Mouse (Mus musculus): ENCODE measurements at regions not wholly inside any gene's neighbourhood (a gene's known extent, or its start where the extent isn't known, plus 50 kb on each side); places are given as distances from the start of the nearest gene placed in this dataset.

GRCm38 (mm10) chr10:96372616-96373346, 236.4 kb downstream of the Gm5426 start:
- no peak for DNase-seq (ENCODE audit: low read depth, low spot score)

GRCm38 (mm10) chr10:96373481-96373880, 237.1 kb downstream of the Gm5426 start:
- no peak for DNase-seq (ENCODE audit: low read depth, low spot score)

- DNase-seq (ENCODE audit: low read depth, low spot score), result no peak
Observed at GRCm38 (mm10) chr10:96374293-96375069, 238.1 kb downstream of the Gm5426 start.

- no peak for DNase-seq (ENCODE audit: low read depth, low spot score)
Observed at GRCm38 (mm10) chr10:96375070-96375447, 238.7 kb downstream of the Gm5426 start.

GRCm38 (mm10) chr10:96377549-96377948, 239.3 kb upstream of the Btg1 start:
- no peak for DNase-seq (ENCODE audit: low read depth, low spot score)

GRCm38 (mm10) chr10:96379016-96379771, 237.6 kb upstream of the Btg1 start:
- no peak for DNase-seq (ENCODE audit: low read depth, low spot score)

- DNase-seq (ENCODE audit: low read depth, low spot score), result no peak
Observed at GRCm38 (mm10) chr10:96381664-96382063, 235.1 kb upstream of the Btg1 start.

- no peak for DNase-seq (ENCODE audit: low read depth, low spot score)
Observed at GRCm38 (mm10) chr10:96391748-96392147, 225.1 kb upstream of the Btg1 start.

- no peak for DNase-seq (ENCODE audit: low read depth, low spot score)
Observed at GRCm38 (mm10) chr10:96392836-96393235, 224.0 kb upstream of the Btg1 start.

GRCm38 (mm10) chr10:96394210-96394609, 222.6 kb upstream of the Btg1 start:
- no peak for DNase-seq (ENCODE audit: low read depth, low spot score)

- no peak for DNase-seq (ENCODE audit: low read depth, low spot score)
Observed at GRCm38 (mm10) chr10:96395017-96395416, 221.8 kb upstream of the Btg1 start.

- DNase-seq (ENCODE audit: low read depth, low spot score), result no peak
Observed at GRCm38 (mm10) chr10:96397931-96398561, 218.8 kb upstream of the Btg1 start.

GRCm38 (mm10) chr10:96398562-96399288, 218.1 kb upstream of the Btg1 start:
- DNase-seq (ENCODE audit: low read depth, low spot score), result no peak

- DNase-seq (ENCODE audit: low read depth, low spot score), result no peak
Observed at GRCm38 (mm10) chr10:96399636-96400400, 217.0 kb upstream of the Btg1 start.

GRCm38 (mm10) chr10:96400793-96401192, 216.0 kb upstream of the Btg1 start:
- DNase-seq (ENCODE audit: low read depth, low spot score), result no peak

- no peak for DNase-seq (ENCODE audit: low read depth, low spot score)
Observed at GRCm38 (mm10) chr10:96406306-96406705, 210.5 kb upstream of the Btg1 start.

GRCm38 (mm10) chr10:96407846-96408245, 209.0 kb upstream of the Btg1 start:
- DNase-seq (ENCODE audit: low read depth, low spot score), result no peak

- DNase-seq (ENCODE audit: low read depth, low spot score), result no peak
Observed at GRCm38 (mm10) chr10:96408250-96408649, 208.6 kb upstream of the Btg1 start.

GRCm38 (mm10) chr10:96410028-96410427, 206.8 kb upstream of the Btg1 start:
- no peak for DNase-seq (ENCODE audit: low read depth, low spot score)

- DNase-seq (ENCODE audit: low read depth, low spot score), result no peak
Observed at GRCm38 (mm10) chr10:96414807-96415206, 202.0 kb upstream of the Btg1 start.

All from WW6 (cell line).